Mouse (Mus musculus): ENCODE measurements at regions not wholly inside any gene's neighbourhood (a gene's known extent, or its start where the extent isn't known, plus 50 kb on each side); places are given as distances from the start of the nearest gene placed in this dataset.

GRCm38 (mm10) chr1:51697265-51698192 is 218.3 kb downstream of the Myo1b start:
- peak; percentile 44 for DNase-seq (ENCODE audit: low read depth, low spot score)

GRCm38 (mm10) chr1:51696471-51696870 is 218.2 kb upstream of the Nabp1 start:
- no peak for DNase-seq (ENCODE audit: low read depth, low spot score)

GRCm38 (mm10) chr1:51690878-51691277 is 212.7 kb upstream of the Nabp1 start:
- no peak for DNase-seq (ENCODE audit: low read depth, low spot score)

GRCm38 (mm10) chr1:51689461-51690223 is 211.4 kb upstream of the Nabp1 start:
- no peak for DNase-seq (ENCODE audit: low read depth, low spot score)

- DNase-seq (ENCODE audit: low read depth, low spot score), result no peak
Measured at GRCm38 (mm10) chr1:51688946-51689345, 210.7 kb upstream of the Nabp1 start.

- DNase-seq (ENCODE audit: low read depth, low spot score), result no peak
Measured at GRCm38 (mm10) chr1:51688224-51688545, 210.0 kb upstream of the Nabp1 start.

- DNase-seq (ENCODE audit: low read depth, low spot score), result no peak
Measured at GRCm38 (mm10) chr1:51687484-51688223, 209.4 kb upstream of the Nabp1 start.

GRCm38 (mm10) chr1:51686759-51687158 is 208.5 kb upstream of the Nabp1 start:
- DNase-seq (ENCODE audit: low read depth, low spot score), result no peak

GRCm38 (mm10) chr1:51682273-51682672 is 204.0 kb upstream of the Nabp1 start:
- DNase-seq (ENCODE audit: low read depth, low spot score), result no peak

GRCm38 (mm10) chr1:51681872-51682271 is 203.6 kb upstream of the Nabp1 start:
- DNase-seq (ENCODE audit: low read depth, low spot score), result no peak

- no peak for DNase-seq (ENCODE audit: low read depth, low spot score)
Measured at GRCm38 (mm10) chr1:51680725-51681124, 202.5 kb upstream of the Nabp1 start.

GRCm38 (mm10) chr1:51678290-51678928 is 200.2 kb upstream of the Nabp1 start:
- no peak for DNase-seq (ENCODE audit: low read depth, low spot score)

GRCm38 (mm10) chr1:51677802-51678201 is 199.6 kb upstream of the Nabp1 start:
- DNase-seq (ENCODE audit: low read depth, low spot score), result no peak

GRCm38 (mm10) chr1:51671691-51672090 is 193.5 kb upstream of the Nabp1 start:
- no peak for DNase-seq (ENCODE audit: low read depth, low spot score)

- no peak for DNase-seq (ENCODE audit: low read depth, low spot score)
Measured at GRCm38 (mm10) chr1:51671287-51671686, 193.1 kb upstream of the Nabp1 start.

- DNase-seq (ENCODE audit: low read depth, low spot score), result no peak
Measured at GRCm38 (mm10) chr1:51670009-51670408, 191.8 kb upstream of the Nabp1 start.

GRCm38 (mm10) chr1:51668881-51669280 is 190.7 kb upstream of the Nabp1 start:
- no peak for DNase-seq (ENCODE audit: low read depth, low spot score)

GRCm38 (mm10) chr1:51660531-51660930 is 182.3 kb upstream of the Nabp1 start:
- DNase-seq (ENCODE audit: low read depth, low spot score), result no peak

- no peak for DNase-seq (ENCODE audit: low read depth, low spot score)
Measured at GRCm38 (mm10) chr1:51657203-51657602, 179.0 kb upstream of the Nabp1 start.

- DNase-seq (ENCODE audit: low read depth, low spot score), result no peak
Measured at GRCm38 (mm10) chr1:51650653-51650995, 172.4 kb upstream of the Nabp1 start.

- DNase-seq (ENCODE audit: low read depth, low spot score), result no peak
Measured at GRCm38 (mm10) chr1:51649963-51650652, 171.9 kb upstream of the Nabp1 start.

All from embryo, embryonic 11.5 days (tissue).